Mouse (Mus musculus): ENCODE measurements at regions not wholly inside any gene's neighbourhood (a gene's known extent, or its start where the extent isn't known, plus 50 kb on each side); places are given as distances from the start of the nearest gene placed in this dataset.
A peak's percentile ranks its signal among the peaks of the same experiment; 100 is the strongest.

GRCm38 (mm10) chr15:62395377-62395776, 1449.6 kb downstream of the Gsdmc2 start:
- DNase-seq = no peak

GRCm38 (mm10) chr15:62393416-62393815, 1451.6 kb downstream of the Gsdmc2 start:
- DNase-seq = no peak

- DNase-seq = no peak
Observed at GRCm38 (mm10) chr15:62392839-62393238, 1452.1 kb downstream of the Gsdmc2 start.

- DNase-seq = peak; percentile 8
Observed at GRCm38 (mm10) chr15:62392381-62392780, 1452.6 kb downstream of the Gsdmc2 start.

- DNase-seq = no peak
Observed at GRCm38 (mm10) chr15:62389431-62390105, 1455.4 kb downstream of the Gsdmc2 start.

- DNase-seq = no peak
Observed at GRCm38 (mm10) chr15:62382233-62382632, 1459.4 kb upstream of the A1bg start.

- DNase-seq = no peak
Observed at GRCm38 (mm10) chr15:62374641-62375040, 1451.8 kb upstream of the A1bg start.

GRCm38 (mm10) chr15:62361171-62361570, 1438.4 kb upstream of the A1bg start:
- no peak for DNase-seq

- no peak for DNase-seq
Observed at GRCm38 (mm10) chr15:62358338-62359239, 1435.8 kb upstream of the A1bg start.

- DNase-seq = no peak
Observed at GRCm38 (mm10) chr15:62353786-62354185, 1431.0 kb upstream of the A1bg start.

- no peak for DNase-seq
Observed at GRCm38 (mm10) chr15:62350862-62351757, 1428.3 kb upstream of the A1bg start.

- no peak for DNase-seq
Observed at GRCm38 (mm10) chr15:62349981-62350380, 1427.2 kb upstream of the A1bg start.

GRCm38 (mm10) chr15:62348956-62349355, 1426.1 kb upstream of the A1bg start:
- no peak for DNase-seq

GRCm38 (mm10) chr15:62347697-62348096, 1424.9 kb upstream of the A1bg start:
- DNase-seq = no peak

- no peak for DNase-seq
Observed at GRCm38 (mm10) chr15:62345893-62346292, 1423.1 kb upstream of the A1bg start.

- DNase-seq = no peak
Observed at GRCm38 (mm10) chr15:62336454-62337284, 1413.9 kb upstream of the A1bg start.

- no peak for DNase-seq
Observed at GRCm38 (mm10) chr15:62334256-62335009, 1411.6 kb upstream of the A1bg start.

GRCm38 (mm10) chr15:62332129-62332528, 1409.3 kb upstream of the A1bg start:
- peak; percentile 64 for DNase-seq

GRCm38 (mm10) chr15:62331138-62331800, 1408.5 kb upstream of the A1bg start:
- peak; percentile 34 for DNase-seq

GRCm38 (mm10) chr15:62328920-62329319, 1406.1 kb upstream of the A1bg start:
- no peak for DNase-seq

All from kidney, adult 11 months (tissue).